Mouse (Mus musculus) 416B (cell line): Measurements from ENCODE around the gene Arnt2.
A peak's percentile ranks its signal among the peaks of the same experiment; 100 is the strongest.

Experiments
- DNase-seq: peaks from one replicate; pipeline ENCODE4 v3.0.0; 2011; ENCODE audit warnings: low read depth

The Arnt2 gene

DNA sequence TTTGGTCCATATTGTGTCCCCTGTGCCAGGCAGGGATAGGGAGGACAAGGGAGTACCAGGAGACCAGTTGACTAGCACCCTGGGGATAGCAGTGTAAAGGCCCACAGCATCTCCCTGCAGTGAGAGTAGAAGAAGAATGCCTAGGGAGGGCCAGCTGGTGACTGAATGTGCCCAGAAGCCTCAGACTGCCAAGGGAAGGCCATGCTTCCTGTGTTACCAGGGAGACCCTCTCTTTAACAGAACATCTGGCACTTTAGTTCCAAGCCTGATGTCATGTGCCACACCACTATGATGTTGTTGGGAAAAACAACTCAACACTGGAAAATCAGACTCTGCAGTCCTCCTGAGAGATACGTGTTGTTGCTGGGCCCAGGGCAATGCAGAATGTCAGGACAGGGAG is 12.7 kb downstream of the Arnt2 start:
- no peak for DNase-seq

- DNase-seq = no peak
Observed at GRCm38 (mm10) chr7:84396581-84396980, 13.4 kb downstream of the Arnt2 start.

DNA sequence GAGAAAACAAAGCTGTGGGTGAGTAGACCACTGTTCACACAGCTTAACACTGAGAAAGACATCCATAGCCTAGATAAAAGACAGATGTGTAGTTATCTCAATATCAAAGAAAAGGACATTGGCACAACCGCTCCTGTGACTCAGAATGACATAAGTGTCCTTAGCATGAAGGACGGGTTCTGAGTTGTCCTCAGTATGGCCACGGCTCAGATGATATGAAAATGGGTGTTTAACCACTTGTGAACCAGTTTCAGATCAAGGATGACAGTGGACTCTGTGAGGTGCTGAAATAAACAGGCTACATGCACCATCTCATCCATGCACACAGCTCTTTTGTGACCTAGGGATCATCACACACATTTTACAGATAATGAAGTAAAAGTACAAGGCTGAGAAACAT is 22.1 kb downstream of the Arnt2 start:
- DNase-seq = peak; percentile 4

DNA sequence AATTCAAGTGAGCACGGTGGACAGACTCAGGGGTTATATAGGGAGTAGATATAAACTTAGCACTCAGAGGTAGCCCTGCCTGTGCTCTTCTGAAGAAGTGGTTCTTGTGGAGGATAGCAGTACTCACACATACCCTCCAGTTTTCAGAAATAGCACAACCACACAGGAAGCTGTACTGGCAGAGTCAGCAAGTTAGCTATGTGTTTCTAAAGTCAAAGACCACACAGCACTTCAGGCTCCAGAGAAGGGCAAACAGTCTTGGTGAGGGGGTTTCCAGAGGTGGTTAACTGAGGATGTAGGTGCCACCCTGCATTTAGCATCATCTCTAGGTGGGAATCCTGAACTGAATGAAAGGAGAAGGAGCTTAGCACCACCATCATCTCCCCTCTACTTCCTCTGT is 23.5 kb downstream of the Arnt2 start:
- DNase-seq = no peak

DNA sequence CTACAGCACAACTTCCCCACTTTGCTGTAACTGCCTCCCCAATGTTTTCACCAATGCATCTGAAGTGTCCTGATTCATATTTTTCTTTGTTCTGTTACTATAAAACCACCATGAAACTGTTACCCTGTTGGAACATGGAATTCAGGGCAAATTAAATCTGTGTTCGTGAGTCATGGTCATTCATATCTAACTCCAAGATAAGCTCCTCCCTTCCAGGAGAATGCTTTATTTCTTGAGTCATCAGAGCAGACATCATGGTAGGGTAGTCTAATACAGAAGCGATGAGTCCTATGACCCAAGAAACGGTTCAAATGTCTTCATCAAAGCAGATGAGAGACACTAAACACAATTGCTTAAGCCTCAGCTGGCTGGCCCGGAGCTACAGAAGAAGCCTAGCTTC is 25.2 kb downstream of the Arnt2 start:
- DNase-seq = no peak

DNA sequence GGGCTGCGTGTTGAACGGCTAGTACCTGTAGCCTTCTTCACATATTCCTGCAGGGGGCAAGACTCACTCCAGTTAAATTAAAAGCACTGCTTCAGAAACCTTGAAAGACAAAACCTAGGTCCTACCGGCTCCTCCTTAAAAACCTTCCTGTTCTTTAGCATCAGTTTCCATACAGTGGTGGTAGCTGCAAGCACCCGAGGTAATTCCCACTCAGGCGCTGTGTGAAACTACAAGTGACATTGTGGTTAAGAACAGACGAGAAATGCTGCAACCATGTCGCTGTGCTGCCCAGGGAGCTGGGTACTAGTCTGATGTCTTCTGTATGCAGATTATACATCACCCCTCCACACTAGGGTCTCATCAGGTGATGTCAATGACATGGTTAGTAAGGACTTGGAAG is 25.9 kb downstream of the Arnt2 start:
- DNase-seq = no peak

GRCm38 (mm10) chr7:84382346-84382745 is 27.6 kb downstream of the Arnt2 start:
- DNase-seq = no peak

DNA sequence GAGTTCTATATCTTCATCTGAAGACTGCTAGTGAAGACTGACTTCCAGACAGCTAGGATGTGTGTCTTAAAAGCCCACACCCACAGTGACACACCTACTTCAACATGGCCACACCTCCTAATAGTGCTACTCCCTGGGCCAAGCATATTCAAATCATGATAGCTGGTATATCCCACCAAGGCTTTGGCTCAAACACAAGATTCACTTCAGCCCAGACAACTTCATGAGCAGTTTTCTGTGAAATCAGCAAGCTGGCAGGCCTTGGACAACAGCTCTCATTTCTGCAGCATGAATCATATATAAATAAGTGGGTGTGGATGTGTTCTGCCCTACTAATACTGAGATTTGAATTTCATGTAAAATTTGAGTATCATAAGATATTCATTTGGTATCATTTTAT is 29.2 kb downstream of the Arnt2 start:
- DNase-seq = no peak

DNA sequence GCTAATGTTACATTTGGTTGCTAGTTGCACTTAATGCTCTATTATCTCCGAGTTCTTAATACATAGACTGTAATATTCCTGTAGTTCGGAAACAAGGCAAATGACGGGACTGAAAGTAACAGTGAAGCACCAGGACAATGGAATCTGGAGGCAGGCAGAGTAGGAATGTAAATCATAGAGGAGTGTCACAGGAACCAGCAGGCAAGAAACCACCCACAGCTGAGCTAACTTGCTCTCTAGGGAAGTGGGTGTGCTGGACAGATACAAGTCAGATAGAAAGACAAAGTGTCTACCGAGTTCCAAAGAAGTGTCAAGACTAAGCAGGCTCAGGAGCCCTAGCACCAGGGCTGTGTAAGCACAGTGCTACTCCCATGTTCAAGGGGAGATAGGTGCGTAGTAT is 32.6 kb downstream of the Arnt2 start:
- DNase-seq = no peak

DNA sequence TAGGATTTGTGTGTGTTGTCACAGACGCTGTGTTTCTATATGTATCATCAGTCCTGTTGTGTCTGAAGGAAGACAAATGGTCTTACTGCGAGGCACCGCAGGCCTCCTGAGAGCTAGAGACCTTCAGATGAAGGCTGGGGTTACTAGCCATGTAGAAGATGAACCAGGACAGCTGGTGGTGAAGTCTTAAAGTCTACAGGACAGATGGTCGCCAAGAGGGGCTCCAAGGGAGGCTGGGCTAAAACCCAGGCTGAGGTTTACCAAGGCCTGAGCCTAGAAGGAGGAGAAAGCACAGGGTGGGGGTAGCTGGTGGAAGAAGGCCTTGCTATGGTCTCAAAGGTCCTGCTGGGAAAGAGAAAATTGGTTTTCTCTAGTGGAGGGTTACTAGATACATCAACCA is 36.3 kb downstream of the Arnt2 start:
- DNase-seq = no peak

- no peak for DNase-seq
Observed at GRCm38 (mm10) chr7:84372871-84373270, 37.1 kb downstream of the Arnt2 start.

GRCm38 (mm10) chr7:84372280-84372679 is 37.7 kb downstream of the Arnt2 start:
- no peak for DNase-seq

DNA sequence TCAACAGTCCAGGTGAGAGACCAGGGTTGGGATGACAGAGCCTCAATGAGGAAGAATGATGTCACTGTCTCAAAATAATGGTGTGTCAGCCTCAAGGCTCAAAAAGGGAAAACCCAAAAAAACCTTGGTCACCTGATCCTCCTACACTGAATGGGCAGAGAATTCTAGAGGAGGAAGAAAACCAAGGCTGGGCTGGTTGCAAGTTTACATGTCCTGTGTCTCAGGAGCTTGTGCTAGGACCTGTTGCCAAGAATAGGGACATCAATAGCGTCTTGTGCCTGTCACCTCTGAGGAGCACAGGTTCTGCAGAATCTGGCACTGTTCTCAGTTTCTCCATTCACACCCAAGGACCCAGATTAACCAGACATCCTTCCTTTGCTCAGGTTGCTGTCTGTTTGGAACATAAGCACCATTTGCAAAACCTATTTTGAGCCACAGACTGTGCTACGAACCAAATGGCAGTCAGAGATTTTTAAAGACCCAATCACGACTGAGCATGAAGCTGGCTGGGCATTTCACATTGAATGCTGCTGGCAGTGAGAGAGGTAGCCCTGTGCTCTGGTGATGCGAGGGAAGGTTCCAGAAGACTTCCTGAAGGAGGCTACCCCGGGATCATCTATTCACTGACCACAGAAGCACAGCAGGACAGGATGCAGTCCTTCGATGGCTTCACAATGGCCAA is 38.9 kb downstream of the Arnt2 start:
- DNase-seq = no peak

GRCm38 (mm10) chr7:84366251-84366650 is 43.7 kb downstream of the Arnt2 start:
- no peak for DNase-seq

DNA sequence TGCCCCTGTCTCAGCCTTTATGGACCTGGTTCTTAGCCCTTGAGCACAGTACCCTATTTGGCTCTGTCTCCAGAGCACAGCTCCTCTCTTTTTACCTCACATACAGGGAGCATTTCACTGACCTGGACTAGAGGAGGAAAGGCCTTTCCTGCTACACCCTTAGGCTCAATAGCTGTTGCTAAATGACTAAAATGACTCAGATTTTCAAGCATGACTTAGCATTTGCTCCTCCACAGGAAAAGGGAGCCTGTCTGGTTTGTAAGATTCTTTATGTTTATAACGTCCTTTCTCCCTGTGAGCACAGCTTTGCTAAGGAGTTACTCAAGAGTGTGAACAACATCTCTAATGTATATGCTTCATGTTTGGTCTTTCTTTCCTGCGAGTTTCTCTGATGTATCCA is 47.3 kb downstream of the Arnt2 start:
- DNase-seq = peak; percentile 40

- no peak for DNase-seq
Observed at GRCm38 (mm10) chr7:84361086-84361684, 48.8 kb downstream of the Arnt2 start.

DNA sequence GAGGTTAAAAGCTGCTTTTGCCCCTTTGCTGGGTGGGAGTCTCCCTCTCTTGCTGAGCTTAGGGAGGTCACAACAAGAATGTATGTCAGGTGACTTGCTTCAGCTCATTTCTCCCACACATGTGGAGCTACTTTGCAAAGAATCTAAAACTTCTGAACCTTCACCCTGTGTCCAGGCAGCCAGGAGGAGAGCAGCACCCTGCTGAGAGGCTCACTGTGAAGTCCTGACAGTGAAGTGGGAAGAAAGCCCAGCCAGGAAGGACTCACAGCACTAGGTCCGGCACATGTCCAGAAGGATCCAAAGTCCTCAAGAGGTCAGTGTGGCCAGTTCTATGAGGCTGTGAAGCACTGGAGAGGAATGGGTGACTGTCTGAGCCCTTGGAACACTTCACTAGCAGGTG is 51.5 kb downstream of the Arnt2 start:
- no peak for DNase-seq

DNA sequence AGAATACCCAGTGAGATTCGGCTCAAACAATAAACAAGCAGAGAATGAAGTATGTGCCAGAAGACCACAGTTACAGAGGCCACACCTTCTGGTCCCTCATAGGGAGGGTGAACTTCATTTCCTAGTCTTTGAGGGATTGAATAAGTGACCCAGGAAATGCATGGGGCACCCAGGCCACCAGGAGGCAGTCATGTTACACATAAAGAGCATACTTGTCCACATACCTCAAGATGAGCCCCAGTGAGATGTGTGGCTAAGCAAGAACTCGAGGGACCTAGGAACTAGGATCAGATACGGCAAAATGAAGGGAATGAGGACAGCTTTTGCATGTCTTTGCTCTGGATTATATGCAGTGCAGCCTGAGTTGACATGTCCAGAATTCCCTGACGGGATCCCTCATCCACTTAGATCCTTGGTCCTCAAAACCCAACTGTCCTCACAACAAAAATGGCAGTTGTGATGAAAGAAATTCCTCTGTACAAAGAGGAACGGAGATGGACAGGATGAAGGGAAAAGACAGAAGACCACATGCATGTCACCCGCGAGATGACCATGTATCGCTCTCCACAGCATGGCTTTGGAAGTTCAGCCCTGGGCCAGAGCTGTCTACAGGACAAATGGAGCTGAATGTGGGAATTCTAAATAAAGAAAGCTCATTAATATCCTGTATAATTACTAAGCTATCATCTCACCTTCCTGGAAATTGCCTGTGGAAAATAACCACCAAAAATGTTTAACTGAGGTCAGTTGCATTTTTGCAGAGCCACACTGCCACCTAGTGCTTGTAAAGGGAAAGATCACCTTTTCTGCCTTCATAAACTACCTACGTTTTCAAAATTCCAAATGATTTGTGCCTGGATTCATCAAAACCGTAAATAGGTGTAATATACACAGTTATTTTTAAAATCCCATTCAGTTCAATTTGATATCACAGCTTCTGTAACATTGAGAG is 54.1 kb downstream of the Arnt2 start:
- peak; percentile 51 for DNase-seq

DNA sequence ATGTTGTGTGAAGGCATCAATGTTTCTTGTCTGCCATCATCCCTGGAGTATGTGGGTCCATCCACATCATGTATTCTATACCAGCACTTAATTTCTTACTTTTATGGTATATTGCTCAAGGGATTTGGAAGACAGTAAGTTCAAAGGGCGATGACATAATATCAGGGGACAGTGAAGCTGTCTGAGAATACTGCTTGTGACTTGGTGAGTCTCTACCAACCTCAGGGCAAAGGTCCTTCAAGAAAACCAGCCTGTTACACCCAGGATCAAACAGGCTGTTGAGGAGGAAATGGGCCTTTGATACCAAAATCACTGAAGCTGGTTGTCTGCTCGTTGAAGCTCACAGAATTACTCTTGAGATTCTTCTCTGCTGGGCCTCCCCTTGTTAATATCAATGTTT is 55.1 kb downstream of the Arnt2 start:
- DNase-seq = no peak

- no peak for DNase-seq
Observed at GRCm38 (mm10) chr7:84350529-84350928, 59.4 kb downstream of the Arnt2 start.

- DNase-seq = no peak
Observed at GRCm38 (mm10) chr7:84349976-84350375, 60.0 kb downstream of the Arnt2 start.

GRCm38 (mm10) chr7:84348145-84348911 is 61.6 kb downstream of the Arnt2 start:
- DNase-seq = no peak
